Mouse (Mus musculus) central nervous system, embryonic 11.5 days (tissue): ENCODE results near the gene Hist1h3f. TPM values are rescaled to one million over a fixed set of nuclear protein-coding genes. Genes with fewer than 3 reads are reported as not detected.

ENCODE experiments used
- polyA plus RNA-seq: library from polyadenylated mRNA; depleted of rRNA; stranded (reverse); fragments of >200 nt; gene quantifications from 2 replicates; pipeline ENCODE4 v1.2.3, GENCODE M21; 2012; rRNA removed

Hist1h3f gene
- polyA plus RNA-seq, result 5.1 and 6.2 TPM in 2 replicates

DNA sequence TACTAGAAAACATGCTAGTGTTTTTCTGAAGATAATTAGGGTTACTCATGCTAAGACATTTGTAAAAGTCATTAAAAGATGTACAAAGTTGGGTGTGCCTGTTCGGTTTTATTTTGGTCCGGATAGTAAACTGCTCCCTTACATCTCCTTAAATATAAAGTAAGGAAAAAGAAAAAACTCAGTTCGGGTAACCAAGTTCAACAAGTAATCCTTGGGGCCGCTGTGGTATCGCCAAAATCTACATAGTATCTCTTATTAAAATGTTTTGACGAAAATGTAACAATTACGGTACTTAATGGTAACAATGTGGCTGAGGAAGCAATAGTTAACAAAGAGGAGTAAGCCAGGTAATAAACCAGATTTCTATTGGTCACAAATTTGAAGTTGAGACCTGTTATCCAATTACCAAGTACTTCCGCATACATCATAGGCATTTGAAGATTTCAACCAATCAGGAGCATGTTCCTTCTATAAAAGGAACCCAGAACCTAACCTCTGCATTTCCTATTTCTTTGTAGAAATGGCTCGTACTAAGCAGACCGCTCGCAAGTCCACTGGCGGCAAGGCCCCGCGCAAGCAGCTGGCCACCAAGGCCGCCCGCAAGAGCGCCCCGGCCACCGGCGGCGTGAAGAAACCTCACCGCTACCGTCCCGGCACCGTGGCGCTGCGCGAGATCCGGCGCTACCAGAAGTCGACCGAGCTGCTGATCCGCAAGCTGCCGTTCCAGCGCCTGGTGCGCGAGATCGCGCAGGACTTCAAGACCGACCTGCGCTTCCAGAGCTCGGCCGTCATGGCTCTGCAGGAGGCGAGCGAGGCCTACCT is at the start of gene Hist1h3f:
Gene Hist1h3f, plus strand, starts transcription at position 88 of the 822 bp plus-strand sequence.

DNA sequence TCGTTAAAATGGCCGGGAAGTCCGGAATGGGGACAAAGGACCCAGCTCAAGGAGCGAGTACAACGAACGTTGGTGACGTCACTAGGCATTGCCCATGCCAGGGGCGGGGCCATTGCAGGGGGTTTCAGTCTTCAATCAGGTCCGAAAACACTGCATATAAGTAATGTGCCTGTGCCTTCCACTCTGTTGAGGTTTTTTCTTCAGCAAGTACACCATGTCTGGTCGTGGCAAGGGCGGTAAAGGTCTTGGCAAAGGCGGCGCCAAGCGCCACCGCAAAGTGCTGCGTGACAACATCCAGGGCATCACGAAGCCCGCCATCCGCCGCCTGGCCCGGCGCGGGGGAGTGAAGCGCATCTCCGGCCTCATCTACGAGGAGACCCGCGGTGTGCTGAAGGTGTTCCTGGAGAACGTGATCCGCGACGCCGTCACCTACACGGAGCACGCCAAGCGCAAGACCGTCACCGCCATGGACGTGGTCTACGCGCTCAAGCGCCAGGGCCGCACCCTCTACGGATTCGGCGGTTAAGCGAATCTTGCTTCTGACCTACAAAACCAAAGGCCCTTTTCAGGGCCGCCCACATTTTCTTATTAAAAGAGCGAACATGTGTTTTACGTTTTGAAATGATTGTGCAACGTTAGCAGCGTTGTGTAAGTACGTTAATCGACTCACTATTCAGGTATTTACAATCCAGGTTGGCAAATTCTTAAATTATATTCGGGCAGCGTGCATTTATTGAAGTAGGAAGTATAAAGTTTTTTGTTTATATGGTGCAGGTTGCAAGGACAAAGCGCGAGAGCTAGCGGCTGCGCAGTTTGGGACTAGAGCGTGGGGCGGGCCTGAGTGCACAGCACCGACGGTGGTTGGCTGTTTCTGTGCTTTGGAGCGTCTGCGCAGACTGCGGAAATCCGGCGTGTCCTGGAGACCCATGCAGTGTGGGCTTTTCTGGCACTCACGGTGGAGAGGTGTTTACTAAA is 12.7 kb upstream of the Hist1h3f start, which contains the start of gene Hist1h4h:
Gene Hist1h4h, plus strand, starts transcription at position 150 of the 975 bp plus-strand sequence.

DNA sequence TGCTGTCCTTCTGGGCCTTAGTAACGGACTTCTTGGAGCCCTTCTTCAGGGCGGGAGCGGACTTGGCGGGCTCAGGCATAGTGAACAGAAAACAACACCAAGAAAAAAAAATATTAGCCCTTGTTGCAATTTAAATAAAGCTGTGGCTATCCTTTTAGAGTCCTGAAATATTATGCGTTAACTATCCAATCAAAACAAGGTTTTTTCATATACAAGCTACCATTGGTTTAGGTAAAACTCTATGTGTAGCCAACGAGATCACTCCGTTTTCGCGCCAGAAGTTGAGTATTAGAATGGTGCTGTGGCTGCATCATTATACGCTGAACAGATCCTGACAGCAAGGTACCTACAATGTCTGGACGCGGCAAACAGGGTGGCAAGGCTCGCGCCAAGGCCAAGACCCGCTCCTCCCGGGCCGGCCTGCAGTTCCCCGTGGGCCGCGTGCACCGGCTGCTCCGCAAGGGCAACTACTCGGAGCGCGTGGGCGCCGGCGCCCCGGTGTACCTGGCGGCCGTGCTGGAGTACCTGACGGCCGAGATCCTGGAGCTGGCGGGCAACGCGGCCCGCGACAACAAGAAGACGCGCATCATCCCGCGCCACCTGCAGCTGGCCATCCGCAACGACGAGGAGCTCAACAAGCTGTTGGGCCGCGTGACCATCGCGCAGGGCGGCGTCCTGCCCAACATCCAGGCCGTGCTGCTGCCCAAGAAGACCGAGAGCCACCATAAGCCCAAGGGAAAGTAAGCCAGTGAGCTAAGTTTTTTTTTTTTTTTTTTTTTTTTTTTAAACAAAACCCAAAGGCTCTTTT is 10.1 kb upstream of the Hist1h3f start, which contains the start of gene Hist1h2af:
Gene Hist1h2af, plus strand, starts transcription at position 347 of the 808 bp plus-strand sequence.

DNA sequence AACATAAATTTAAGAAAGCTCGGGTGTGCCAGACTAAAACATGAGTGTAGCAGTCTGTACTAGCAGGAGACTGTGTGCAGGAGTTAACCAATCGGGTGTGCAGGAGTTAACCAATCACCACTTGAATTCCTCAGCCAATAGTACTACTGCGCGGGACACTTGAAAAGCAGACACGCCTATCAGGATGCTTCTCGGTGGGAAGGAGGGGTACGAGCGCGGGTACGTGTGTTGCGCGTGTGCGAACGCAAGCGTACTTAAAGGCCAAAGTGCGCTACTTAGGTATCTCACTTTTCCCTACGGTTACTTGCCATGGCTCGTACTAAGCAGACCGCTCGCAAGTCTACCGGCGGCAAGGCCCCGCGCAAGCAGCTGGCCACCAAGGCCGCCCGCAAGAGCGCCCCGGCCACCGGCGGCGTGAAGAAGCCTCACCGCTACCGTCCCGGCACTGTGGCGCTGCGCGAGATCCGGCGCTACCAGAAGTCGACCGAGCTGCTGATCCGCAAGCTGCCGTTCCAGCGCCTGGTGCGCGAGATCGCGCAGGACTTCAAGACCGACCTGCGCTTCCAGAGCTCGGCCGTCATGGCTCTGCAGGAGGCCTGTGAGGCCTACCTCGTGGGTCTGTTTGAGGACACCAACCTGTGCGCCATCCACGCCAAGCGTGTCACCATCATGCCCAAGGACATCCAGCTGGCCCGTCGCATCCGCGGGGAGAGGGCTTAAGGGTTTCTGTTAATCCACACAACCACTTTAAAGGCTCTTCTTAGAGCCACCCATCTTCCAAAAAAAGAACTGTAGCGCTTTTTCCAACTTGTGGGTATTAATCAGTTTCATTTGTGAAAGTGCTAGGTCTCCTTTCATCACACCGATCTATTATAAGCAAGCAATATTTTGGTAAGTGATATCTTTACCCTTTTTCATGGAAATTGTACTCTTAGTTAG is 8.4 kb upstream of the Hist1h3f start, which contains the start of gene Hist1h3g:
Gene Hist1h3g, plus strand, starts transcription at position 286 of the 939 bp plus-strand sequence.

DNA sequence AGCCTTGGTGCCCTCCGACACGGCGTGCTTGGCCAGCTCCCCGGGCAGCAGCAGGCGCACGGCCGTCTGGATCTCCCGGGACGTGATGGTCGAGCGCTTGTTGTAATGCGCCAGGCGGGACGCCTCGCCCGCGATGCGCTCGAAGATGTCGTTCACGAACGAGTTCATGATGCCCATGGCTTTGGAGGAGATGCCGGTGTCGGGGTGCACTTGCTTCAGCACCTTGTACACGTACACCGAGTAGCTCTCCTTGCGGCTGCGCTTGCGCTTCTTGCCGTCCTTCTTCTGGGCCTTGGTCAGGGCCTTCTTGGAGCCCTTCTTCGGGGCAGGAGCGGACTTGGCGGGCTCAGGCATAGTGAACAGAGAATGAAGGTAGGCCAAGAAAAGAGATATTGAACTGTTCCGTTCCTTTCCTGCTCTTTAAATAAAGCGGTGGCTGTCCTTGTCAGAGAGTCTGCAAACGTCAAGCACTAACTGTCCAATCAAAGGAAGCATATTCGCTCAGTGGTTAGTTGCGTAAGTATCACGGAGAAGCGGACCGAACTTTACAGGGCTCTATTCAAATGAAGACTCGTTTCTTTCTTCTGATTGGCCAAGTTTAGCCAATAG is 749 bp upstream of the Hist1h3f start, which contains the start of gene Hist1h2bh:
Gene Hist1h2bh, minus strand, starts transcription at position 394 of the 609 bp plus-strand sequence.

DNA sequence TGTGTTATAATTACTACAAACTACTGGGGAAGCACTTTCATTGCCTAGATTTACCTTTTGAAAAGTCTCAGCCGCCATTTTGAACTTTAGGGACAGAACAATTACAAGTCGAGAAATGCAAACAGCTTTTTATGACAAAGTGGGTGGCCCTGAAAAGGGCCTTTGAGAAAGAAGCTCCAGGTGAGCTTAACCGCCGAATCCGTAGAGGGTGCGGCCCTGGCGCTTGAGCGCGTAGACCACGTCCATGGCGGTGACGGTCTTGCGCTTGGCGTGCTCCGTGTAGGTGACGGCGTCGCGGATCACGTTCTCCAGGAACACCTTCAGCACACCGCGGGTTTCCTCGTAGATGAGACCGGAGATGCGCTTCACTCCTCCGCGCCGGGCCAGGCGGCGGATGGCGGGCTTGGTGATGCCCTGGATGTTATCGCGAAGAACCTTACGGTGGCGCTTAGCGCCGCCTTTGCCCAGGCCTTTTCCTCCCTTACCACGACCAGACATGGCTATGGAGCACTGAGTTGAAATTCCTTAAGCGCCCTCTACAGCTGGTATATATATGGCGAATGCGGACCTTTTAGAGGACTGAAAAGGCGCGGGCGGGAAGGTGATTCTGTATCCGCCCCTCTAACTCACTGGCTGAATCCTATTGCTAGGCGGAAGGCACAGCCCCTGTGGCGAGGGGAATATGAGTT is 7.4 kb downstream of the Hist1h3f start, which contains the start of gene Hist1h4f:
Gene Hist1h4f, minus strand, starts transcription at position 503 of the 689 bp plus-strand sequence.

DNA sequence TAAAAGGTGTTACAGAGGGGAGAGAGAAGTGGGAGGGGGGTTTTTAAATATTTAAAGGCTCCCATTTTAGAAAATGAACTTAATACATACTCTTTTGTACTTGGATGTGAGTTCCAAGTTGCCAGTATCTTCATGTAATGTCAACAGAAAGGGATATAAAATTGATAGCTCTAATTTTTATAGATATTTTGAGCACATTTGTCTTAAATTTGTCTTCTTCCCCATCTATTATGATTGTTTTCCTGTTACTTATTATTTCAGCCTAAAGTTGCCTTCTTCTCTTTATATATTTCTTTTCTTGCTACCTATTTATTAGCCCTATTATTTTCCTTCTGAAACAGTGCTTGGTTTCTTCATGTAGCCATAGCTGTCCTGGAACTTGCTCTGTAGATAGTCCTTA is 9.1 kb downstream of the Hist1h3f start, which contains the start of gene Hist1h1d:
Gene Hist1h1d, plus strand, starts transcription at position 301 of the 400 bp plus-strand sequence.

DNA sequence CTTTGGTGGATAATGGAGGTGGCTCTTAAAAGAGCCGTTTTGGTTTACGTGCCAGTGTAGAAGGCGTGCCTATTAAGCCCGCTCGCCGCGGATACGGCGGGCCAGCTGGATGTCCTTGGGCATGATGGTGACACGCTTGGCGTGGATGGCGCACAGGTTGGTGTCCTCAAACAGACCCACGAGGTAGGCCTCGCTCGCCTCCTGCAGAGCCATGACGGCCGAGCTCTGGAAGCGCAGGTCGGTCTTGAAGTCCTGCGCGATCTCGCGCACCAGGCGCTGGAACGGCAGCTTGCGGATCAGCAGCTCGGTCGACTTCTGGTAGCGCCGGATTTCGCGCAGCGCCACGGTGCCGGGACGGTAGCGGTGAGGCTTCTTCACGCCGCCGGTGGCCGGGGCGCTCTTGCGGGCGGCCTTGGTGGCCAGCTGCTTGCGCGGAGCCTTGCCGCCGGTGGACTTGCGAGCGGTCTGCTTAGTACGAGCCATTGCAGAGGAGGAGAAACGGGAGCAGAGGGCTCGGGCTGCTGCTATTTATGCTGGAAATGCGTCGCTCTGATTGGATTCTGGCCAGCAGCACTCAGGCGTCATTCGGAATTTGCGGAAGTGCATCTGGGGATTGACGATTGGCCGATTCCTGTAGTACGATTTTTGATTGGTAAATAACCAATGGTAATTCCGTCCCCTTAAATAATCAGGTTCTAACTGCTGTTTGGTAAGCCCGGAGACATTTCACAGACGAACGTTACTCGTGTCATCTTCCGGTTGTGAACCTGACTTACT is 18.2 kb downstream of the Hist1h3f start, which contains the start of gene Hist1h3e:
Gene Hist1h3e, minus strand, starts transcription at position 487 of the 777 bp plus-strand sequence.

DNA sequence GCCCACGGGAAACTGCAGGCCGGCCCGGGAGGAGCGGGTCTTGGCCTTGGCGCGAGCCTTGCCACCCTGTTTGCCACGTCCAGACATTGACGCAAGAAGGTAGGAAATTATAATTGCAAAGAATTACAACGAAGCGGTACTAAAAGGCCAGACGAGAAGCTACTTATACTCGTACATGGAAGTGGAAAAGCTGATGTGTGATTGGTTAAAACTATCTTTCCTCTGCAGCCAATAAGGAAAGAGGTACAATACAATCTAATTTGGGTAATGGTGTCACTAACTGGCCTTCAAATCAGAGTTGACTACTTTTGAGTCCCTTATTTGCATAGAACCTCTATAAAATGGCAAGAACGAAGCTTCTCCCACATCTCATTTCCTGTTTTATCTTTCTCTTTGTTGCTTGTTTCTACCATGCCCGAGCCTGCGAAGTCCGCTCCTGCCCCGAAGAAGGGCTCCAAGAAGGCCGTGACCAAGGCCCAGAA is 27.2 kb downstream of the Hist1h3f start, which contains the start of the genes Hist1h2ae and Hist1h2bg:
Gene Hist1h2ae, minus strand, starts transcription at position 199 of the 482 bp plus-strand sequence.
Gene Hist1h2bg, plus strand, starts transcription at position 375 of the 482 bp plus-strand sequence.

DNA sequence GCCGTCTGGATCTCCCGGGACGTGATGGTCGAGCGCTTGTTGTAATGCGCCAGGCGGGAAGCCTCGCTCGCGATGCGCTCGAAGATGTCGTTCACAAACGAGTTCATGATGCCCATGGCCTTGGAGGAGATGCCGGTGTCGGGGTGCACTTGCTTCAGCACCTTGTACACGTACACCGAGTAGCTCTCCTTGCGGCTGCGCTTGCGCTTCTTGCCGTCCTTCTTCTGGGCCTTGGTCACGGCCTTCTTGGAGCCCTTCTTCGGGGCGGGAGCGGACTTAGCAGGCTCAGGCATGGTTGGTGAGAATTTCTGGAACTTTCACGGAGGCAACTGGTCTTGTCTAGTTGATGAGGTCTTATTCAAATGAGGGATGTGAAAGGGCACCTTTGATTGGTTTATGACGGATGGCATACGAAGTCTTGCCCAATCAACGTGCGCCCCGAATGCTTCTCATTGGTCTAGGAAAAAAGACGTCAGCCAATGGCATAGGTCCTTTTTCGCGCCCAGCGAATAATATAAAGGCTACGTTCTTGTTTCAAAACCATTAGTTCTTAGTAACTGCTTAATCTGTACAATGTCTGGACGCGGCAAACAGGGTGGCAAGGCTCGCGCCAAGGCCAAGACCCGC is 30.2 kb downstream of the Hist1h3f start, which contains the start of the genes Hist1h2bf and Hist1h2ad:
Gene Hist1h2bf, minus strand, starts transcription at position 299 of the 627 bp plus-strand sequence.
Gene Hist1h2ad, plus strand, starts transcription at position 484 of the 627 bp plus-strand sequence.

DNA sequence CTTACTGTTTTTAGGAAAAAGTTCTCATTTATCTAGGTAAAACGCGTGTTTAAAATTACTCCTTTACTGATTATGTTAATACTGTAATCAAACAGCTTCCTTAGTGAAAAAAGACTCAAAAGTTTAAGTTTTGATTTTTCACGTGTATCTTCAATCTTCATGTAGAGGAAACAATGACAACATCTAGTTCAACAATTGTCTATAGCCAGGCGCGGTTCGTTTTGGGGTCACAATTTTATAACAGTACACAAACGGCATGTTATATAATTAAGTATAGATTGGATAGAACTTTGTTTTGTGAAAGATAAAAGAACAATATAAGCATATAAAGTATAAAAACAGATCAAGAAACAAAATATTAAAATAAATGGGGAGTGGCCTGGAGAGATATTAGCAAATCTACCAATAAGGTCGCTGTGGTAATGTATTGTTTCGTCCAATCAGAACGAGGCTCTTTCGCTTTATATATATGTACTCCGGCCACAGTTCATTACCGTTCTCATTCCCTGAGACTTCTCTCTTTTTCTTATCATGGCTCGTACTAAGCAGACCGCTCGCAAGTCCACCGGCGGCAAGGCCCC is 31.5 kb downstream of the Hist1h3f start, which contains the start of gene Hist1h3d:
Gene Hist1h3d, plus strand, starts transcription at position 493 of the 581 bp plus-strand sequence.

DNA sequence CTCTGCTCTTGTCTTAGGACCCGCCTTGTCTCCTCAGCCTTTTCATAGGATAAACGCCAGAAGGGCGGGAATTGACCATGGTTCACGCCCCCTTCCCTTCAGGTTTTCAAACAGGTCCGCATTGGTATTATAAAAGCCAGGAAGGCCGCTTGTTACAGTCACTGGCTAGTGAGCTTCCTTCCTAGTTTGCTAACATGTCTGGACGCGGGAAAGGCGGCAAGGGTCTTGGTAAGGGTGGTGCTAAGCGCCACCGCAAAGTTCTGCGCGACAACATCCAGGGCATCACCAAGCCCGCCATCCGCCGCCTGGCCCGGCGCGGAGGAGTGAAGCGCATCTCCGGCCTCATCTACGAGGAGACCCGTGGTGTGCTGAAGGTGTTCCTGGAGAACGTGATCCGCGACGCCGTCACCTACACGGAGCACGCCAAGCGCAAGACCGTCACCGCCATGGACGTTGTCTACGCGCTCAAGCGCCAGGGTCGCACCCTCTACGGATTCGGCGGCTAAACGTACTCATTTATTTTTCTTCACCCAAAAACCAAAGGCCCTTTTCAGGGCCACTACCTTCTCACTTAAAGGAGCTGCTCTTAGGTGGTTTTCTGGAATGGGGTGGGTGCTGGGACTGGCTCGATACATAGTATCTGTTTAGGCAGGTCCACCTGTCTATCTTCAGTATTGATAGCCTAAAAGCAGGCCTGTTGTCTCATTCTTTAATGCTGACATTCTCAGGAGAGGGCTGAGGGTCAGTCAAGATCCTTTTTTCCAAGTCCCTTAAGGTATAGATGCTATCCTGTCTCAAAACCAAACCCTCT is 37.8 kb downstream of the Hist1h3f start, which contains the start of gene Hist1h4d:
Gene Hist1h4d, plus strand, starts transcription at position 191 of the 811 bp plus-strand sequence.

